Mouse (Mus musculus): ENCODE measurements at regions not wholly inside any gene's neighbourhood (a gene's known extent, or its start where the extent isn't known, plus 50 kb on each side); places are given as distances from the start of the nearest gene placed in this dataset.

- no peak for DNase-seq (ENCODE audit: low spot score in 2 of 2)
Measured at GRCm38 (mm10) chr4:12421628-12422319, 250.0 kb upstream of the Fam92a start.

GRCm38 (mm10) chr4:12418086-12418485, 246.3 kb upstream of the Fam92a start:
- peak; percentile 23 to 36 for DNase-seq (ENCODE audit: low spot score in 2 of 2)

GRCm38 (mm10) chr4:12395344-12395743, 223.5 kb upstream of the Fam92a start:
- DNase-seq (ENCODE audit: low spot score in 2 of 2) = no peak

GRCm38 (mm10) chr4:12376797-12377570, 205.2 kb upstream of the Fam92a start:
- no peak for DNase-seq (ENCODE audit: low spot score in 2 of 2)

- DNase-seq (ENCODE audit: low spot score in 2 of 2) = no peak
Measured at GRCm38 (mm10) chr4:12369551-12369950, 197.7 kb upstream of the Fam92a start.

- DNase-seq (ENCODE audit: low spot score in 2 of 2) = no peak
Measured at GRCm38 (mm10) chr4:12356992-12357634, 185.3 kb upstream of the Fam92a start.

- no peak for DNase-seq (ENCODE audit: low spot score in 2 of 2)
Measured at GRCm38 (mm10) chr4:12353337-12353856, 181.6 kb upstream of the Fam92a start.

GRCm38 (mm10) chr4:12339236-12339635, 167.4 kb upstream of the Fam92a start:
- DNase-seq (ENCODE audit: low spot score in 2 of 2) = no peak

- no peak for DNase-seq (ENCODE audit: low spot score in 2 of 2)
Measured at GRCm38 (mm10) chr4:12334832-12335587, 163.2 kb upstream of the Fam92a start.

- no peak for DNase-seq (ENCODE audit: low spot score in 2 of 2)
Measured at GRCm38 (mm10) chr4:12334429-12334828, 162.6 kb upstream of the Fam92a start.

GRCm38 (mm10) chr4:12316024-12316423, 144.2 kb upstream of the Fam92a start:
- DNase-seq (ENCODE audit: low spot score in 2 of 2) = no peak

- no peak for DNase-seq (ENCODE audit: low spot score in 2 of 2)
Measured at GRCm38 (mm10) chr4:12308332-12308731, 136.5 kb upstream of the Fam92a start.

GRCm38 (mm10) chr4:12306618-12307565, 135.1 kb upstream of the Fam92a start:
- no peak for DNase-seq (ENCODE audit: low spot score in 2 of 2)

GRCm38 (mm10) chr4:12287079-12287686, 115.4 kb upstream of the Fam92a start:
- no peak for DNase-seq (ENCODE audit: low spot score in 2 of 2)

GRCm38 (mm10) chr4:12286391-12286790, 114.6 kb upstream of the Fam92a start:
- DNase-seq (ENCODE audit: low spot score in 2 of 2) = no peak

- no peak for DNase-seq (ENCODE audit: low spot score in 2 of 2)
Measured at GRCm38 (mm10) chr4:12285983-12286382, 114.2 kb upstream of the Fam92a start.

- peak; percentile 10 to 11 for DNase-seq (ENCODE audit: low spot score in 2 of 2)
Measured at GRCm38 (mm10) chr4:12277949-12278348, 106.1 kb upstream of the Fam92a start.

- DNase-seq (ENCODE audit: low spot score in 2 of 2) = no peak
Measured at GRCm38 (mm10) chr4:12273369-12273768, 101.6 kb upstream of the Fam92a start.

- no peak for DNase-seq (ENCODE audit: low spot score in 2 of 2)
Measured at GRCm38 (mm10) chr4:12272914-12273313, 101.1 kb upstream of the Fam92a start.

- DNase-seq (ENCODE audit: low spot score in 2 of 2) = no peak
Measured at GRCm38 (mm10) chr4:12272378-12272777, 100.6 kb upstream of the Fam92a start.

Measured in heart, adult 9 months (tissue).